Mouse (Mus musculus) macrophage (primary cell): ENCODE measurements at regions not wholly inside any gene's neighbourhood (a gene's known extent, or its start where the extent isn't known, plus 50 kb on each side); places are given as distances from the start of the nearest gene placed in this dataset.

Experiments used
- H3K27ac ChIP-seq: fragments of 350-480 bp; formaldehyde crosslinking; 2 replicates; pipeline ENCODE4 v1.9.0; 2021
- H3K36me3 ChIP-seq: fragments of 350-480 bp; formaldehyde crosslinking; 2 replicates; pipeline ENCODE4 v1.9.0; 2021; ENCODE audit errors: inconsistent target
- H3K4me3 ChIP-seq: fragments of 350-480 bp; formaldehyde crosslinking; 2 replicates; pipeline ENCODE4 v1.9.0; 2021; ENCODE audit errors: inconsistent target
- H3K79me2 ChIP-seq: fragments of 350-480 bp; formaldehyde crosslinking; 2 replicates; pipeline ENCODE4 v1.9.0; 2021; ENCODE audit errors: inconsistent target
- WGBS: methylation state at CpG from one replicate; pipeline ENCODE4 v1.1.7; 2026; ENCODE audit warnings: inconsistent platforms; ENCODE audit not compliant: missing documents; 5-methylcytosine and 5-hydroxymethylcytosine counted together

DNA sequence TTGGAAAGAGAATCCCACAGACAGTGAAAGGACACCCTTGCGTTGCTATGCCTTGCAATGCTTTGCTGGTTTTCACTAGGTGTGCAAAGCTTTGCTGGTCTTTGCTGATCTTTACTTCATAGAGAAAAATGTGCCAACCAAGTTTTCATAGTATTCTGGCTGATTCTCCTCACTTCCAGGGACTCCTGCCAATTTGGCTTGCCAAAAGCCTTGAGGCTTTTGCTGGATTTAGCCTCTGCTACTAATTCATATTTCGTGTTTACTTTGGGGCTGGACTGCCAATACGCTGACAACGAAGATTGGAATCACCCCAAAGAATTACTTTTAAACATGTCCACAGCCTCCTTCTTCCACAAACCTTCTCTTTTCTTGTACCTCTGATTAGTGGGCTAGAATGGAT, 162.2 kb upstream of the Ednrb start:
- Histone ChIP-seq H3K36me3 (no peaks in the 10 kb centered on the region), H3K27ac (no peak overlapping the region), H3K79me2 (no peaks in the 10 kb centered on the region), H3K4me3 (no peak overlapping the region)
- 98% methylated on average over 4 of the region's 4 CpGs for WGBS

DNA sequence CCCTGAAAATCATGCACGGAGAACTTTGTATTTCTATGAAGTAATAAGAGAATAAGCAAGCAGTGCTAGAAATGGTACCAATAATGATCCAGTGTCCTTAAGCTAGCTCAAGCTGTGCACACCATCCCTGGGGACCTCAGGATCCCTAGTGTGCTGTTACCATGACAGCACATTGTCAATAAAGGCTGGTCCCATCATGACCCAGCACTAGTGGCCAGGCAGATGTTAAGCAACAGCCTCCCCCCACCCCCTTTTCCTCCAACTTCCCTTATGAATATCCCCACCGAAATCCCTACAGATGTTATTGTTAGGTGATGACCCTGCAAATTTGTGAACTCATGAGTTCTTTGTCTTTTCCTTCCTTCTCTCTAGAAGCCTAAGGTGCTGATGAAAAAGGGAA, 160.9 kb upstream of the Ednrb start:
- 50% methylated on average over 2 of the region's 2 CpGs for WGBS
- no peak overlapping the region for H3K4me3 ChIP-seq
- no peaks in the 10 kb centered on the region for H3K36me3 ChIP-seq
- H3K79me2 ChIP-seq = no peaks in the 10 kb centered on the region
- H3K27ac ChIP-seq = peak overlapping the region; percentile 54

DNA sequence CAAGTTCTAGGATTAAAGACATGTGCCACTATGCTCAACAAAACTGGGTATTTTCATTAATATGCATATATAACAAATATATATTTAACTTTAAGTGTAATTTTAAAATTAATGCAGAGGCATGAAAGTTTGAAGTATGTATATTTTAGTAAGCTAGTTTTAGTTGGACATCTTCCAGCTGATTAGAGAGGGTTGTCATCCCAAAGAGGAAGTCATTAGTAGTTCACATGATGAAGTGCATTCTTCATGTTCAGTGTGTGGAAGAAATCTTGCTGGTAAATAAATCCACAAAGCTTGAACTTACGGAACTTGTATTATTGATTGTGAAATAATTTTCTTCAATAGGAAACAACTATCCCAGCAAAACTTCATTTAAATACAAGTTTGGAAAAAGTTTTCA, 158.2 kb upstream of the Ednrb start:
- Histone ChIP-seq H3K4me3 (no peak overlapping the region), H3K27ac (peak overlapping the region; percentile 33; the same call in 1 of the 2 replicates), H3K79me2 (no peaks in the 10 kb centered on the region), H3K36me3 (no peaks in the 10 kb centered on the region)
- WGBS = 50% methylated on average over 1 of the region's 1 CpGs

DNA sequence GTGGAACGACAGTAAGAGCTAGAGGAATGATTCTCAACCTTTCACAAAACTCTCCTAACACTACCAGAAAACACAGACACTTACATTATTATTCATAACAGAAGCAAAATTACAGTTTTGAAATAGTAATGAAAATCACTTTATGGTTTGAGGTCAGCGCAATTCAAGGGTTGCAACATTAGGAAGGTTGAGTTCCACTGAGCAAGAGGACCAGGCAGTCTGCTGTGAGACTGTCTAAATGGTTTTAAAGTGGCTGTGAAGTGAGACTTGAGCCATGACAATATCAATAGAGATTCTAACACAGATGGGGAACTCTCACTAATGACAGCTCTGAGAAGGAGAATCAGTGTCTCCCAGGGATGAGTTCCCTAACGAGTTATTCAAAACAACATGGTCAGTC, 146.2 kb upstream of the Ednrb start:
- no peak overlapping the region for H3K4me3 ChIP-seq
- WGBS = 94% methylated on average over 3 of the region's 3 CpGs
- no peaks in the 10 kb centered on the region for H3K79me2 ChIP-seq
- no peak overlapping the region for H3K27ac ChIP-seq
- H3K36me3 ChIP-seq = no peaks in the 10 kb centered on the region

DNA sequence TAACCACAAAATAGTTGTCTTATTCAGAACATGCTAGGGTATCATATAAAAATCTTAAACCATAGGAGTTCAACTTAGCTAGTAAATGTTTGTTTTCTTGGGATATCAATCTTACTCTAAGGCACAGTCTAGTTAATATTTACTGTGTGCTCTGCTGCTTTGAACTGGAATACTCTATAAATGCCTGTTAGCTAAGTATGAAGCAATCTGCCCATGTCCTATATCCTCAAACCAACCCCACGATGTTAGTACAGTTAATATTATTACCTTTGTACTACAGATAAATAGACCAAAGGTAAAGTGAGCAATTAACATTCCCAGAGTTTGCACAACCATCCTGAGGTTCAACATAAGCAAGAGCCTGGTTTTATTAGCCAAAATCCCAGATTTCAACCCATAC, 145.7 kb upstream of the Ednrb start:
- Histone ChIP-seq H3K4me3 (no peak overlapping the region), H3K27ac (no peak overlapping the region), H3K79me2 (no peaks in the 10 kb centered on the region), H3K36me3 (no peaks in the 10 kb centered on the region)
- WGBS = no CpG with 5 or more reads among the region's 1 CpGs

DNA sequence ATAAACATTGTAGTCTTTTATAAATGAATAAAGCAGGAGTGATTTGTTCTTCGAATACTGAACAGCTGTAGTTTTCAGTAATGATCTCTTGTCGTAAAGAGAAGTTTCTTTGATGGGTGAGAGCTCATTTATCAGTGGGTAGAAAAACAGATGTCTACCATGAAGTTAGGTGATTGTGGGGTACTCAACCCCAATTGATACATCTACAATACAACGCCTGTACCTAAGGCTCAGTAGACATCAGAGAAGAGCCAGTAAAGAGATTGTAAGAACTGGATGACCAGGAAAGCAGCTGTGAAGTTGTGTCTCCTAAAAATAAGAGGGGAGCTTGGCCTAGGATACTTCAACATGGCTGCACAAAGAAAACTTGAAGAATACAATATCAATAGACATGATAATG, 143.1 kb upstream of the Ednrb start:
- H3K36me3 ChIP-seq = no peaks in the 10 kb centered on the region
- no peaks in the 10 kb centered on the region for H3K79me2 ChIP-seq
- WGBS = 86% methylated on average over 2 of the region's 3 CpGs
- no peak overlapping the region for H3K4me3 ChIP-seq
- no peak overlapping the region for H3K27ac ChIP-seq

DNA sequence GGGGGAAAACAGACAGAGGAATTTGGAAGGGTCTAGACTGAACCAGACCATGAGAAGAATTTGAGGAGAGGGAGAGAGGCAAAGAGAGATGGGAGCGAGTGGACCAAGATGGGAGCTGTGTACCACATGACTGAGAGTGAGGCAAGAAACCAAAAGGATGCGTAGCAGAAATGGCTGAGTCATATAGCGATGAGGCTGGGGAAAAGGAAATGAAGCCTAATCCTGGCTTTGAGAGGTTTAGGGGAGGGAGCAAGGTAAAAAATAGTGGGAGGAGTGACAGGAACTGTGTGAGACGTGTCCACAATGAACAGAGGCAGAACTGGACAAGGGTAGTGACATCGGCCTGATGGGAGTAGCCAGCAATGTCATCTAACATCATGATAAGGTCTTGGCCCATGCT, 140.1 kb upstream of the Ednrb start:
- no peaks in the 10 kb centered on the region for H3K79me2 ChIP-seq
- no peak overlapping the region for H3K27ac ChIP-seq
- 88% methylated on average over 5 of the region's 5 CpGs for WGBS
- no peaks in the 10 kb centered on the region for H3K36me3 ChIP-seq
- no peak overlapping the region for H3K4me3 ChIP-seq

DNA sequence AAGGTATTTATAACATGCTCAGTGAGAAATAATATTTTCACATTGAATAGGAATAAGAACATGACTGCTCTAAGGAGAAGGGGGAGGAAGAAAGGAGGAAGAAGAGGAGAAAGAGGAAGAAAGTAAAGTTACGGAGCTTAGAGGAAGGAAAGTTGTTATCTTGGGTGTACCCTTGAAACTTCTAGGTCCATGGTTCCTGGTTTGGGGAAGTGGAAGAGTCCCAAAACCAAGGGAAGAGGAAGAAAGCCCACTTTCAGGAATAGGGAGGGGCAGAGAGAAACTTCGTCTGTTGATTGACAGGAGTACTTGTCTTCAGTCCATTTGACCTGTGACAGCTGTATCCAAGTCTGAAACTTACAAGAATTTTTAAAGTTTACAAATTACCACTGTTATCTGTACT, 134.6 kb upstream of the Ednrb start:
- H3K79me2 ChIP-seq = no peaks in the 10 kb centered on the region
- H3K27ac ChIP-seq = peak overlapping the region; percentile 19; the same call in 1 of the 2 replicates
- 4% methylated on average over 2 of the region's 2 CpGs for WGBS
- H3K36me3 ChIP-seq = no peaks in the 10 kb centered on the region
- no peak overlapping the region for H3K4me3 ChIP-seq

DNA sequence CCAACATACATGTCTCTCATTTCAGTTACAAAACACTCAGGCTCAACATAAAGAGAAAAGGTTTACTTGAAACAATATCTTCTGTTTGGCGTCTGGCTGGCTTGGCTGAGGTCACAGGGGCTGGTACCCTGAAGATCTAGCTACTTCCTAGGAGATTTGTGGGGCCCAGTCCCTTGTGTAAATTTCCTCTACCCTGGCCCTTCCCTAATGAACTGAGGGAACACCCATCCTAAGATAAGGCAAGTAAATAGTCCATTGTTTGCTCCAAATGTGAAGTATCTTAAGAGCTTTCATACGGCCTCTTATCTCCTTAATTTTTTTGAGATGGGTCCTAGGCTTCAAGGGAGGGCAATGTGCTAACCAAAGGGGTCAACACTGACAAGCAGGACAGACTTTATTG, 133.6 kb upstream of the Ednrb start:
- H3K79me2 ChIP-seq = no peaks in the 10 kb centered on the region
- no peak overlapping the region for H3K4me3 ChIP-seq
- H3K36me3 ChIP-seq = no peaks in the 10 kb centered on the region
- WGBS = 80% methylated on average over 2 of the region's 2 CpGs
- H3K27ac ChIP-seq = no peak overlapping the region

DNA sequence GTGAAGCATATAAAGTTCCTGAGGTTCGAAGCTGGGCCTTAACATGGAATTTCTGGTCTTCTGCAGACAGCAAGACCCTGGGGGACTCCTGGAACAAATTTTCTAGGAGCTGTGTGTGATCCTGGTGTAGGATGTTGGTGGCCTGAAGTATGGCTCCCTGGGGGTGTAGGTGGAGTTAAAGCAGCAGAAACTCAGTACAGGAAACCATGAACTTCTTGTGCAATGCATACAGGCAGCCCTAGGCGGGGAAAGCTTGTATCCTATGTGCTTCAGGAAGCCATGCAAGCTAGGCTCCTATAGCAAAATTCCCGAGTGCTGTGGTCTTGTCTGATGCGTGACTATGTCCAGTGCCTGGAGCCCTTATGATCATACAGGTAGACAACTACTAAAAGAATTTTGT, 129.8 kb upstream of the Ednrb start:
- Histone ChIP-seq H3K27ac (no peak overlapping the region), H3K79me2 (no peaks in the 10 kb centered on the region), H3K4me3 (no peak overlapping the region), H3K36me3 (no peaks in the 10 kb centered on the region)
- 62% methylated on average over 4 of the region's 4 CpGs for WGBS

DNA sequence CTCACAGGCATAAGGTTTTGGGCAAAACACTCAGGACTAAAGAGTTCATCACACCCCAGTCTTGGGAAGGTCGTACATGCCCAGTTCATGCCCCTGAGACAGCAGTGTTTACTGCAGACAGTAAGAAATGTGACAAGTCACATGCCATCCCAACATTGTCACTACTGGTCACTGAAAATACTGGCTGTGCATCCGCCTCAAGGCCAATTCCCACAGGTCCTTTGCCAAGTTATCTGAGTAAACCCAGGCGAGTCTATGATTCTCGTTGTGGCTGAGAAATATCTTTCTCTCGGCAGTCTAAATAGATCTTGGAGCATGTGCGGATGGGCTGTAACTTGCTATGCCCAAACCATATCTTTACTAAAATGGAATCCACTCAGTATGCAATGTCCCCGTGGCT, 128.9 kb upstream of the Ednrb start:
- Histone ChIP-seq H3K79me2 (no peaks in the 10 kb centered on the region), H3K4me3 (no peak overlapping the region), H3K27ac (no peak overlapping the region), H3K36me3 (no peaks in the 10 kb centered on the region)
- 94% methylated on average over 7 of the region's 7 CpGs for WGBS

DNA sequence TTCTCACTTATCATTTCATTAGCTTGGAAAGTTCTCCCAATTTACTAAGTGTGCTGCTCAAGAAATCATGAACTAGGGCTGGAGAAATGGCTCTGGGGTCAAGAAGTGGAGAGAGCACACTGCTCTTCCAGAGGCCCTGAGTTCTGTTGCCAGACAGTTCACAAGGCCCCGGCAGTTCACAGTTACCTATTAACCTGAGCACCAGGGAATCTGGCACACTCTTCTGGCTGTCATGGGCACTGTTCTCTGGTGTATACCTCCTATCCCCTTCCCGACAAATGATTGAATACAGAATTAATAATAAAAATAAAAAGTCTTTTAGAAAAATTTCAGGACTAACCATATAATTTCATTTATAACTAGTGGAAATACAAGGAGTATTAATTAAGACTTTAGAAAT, 125.1 kb upstream of the Ednrb start:
- WGBS = 90% methylated on average over 2 of the region's 2 CpGs
- H3K4me3 ChIP-seq = no peak overlapping the region
- no peaks in the 10 kb centered on the region for H3K36me3 ChIP-seq
- no peak overlapping the region for H3K27ac ChIP-seq
- no peaks in the 10 kb centered on the region for H3K79me2 ChIP-seq

DNA sequence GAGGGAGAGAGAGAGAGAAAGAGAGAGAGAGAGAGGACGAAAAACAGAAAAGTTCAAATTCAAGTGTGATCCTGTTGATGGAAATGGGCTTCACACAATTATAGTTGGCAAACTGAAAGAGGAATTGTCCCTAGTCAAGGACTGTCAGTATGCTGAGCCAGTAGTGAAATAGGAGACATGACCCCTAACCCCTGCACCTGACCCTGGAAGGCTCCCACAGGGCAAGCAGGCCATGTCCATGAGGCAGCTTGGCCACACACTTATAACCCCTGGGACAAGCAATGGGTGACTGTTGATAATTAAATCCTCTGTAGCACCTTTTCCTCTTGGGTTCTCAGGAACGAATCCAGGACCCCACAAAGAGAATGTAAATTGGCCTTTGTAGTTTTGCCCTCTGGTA, 122.1 kb upstream of the Ednrb start:
- WGBS = 94% methylated on average over 2 of the region's 2 CpGs
- no peaks in the 10 kb centered on the region for H3K36me3 ChIP-seq
- H3K4me3 ChIP-seq = no peak overlapping the region
- no peak overlapping the region for H3K27ac ChIP-seq
- H3K79me2 ChIP-seq = no peaks in the 10 kb centered on the region

DNA sequence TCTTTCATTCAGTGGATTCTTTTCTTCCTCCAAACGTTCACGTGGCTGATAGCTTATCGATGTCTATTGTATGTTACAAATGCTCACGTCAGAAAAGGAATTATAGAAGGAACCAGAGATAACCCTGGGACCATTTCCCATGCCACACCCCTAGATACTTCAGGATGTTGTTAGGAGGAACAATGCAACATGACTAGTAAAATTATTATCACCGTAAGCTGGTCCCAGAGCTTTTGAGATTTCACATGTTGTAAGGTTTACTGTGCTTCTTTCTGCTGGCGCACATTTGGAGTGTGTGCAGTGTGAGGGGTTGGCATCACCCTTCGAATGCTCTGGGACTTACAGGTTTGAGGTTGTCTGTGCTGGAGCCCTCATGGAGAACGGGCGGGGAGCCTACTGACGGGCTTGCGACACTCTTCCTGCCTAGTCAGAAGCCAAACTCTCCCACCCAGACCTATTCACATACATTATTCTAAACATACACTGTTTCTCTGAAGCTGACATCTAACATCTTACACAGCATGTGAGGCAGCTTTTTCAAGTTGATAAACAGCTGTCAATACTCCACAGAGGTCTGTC, 118.2 kb upstream of the Ednrb start:
- WGBS = 56% methylated on average over 11 of the region's 11 CpGs
- H3K36me3 ChIP-seq = no peaks in the 10 kb centered on the region
- no peaks in the 10 kb centered on the region for H3K79me2 ChIP-seq
- H3K4me3 ChIP-seq = no peak overlapping the region
- no peak overlapping the region for H3K27ac ChIP-seq

DNA sequence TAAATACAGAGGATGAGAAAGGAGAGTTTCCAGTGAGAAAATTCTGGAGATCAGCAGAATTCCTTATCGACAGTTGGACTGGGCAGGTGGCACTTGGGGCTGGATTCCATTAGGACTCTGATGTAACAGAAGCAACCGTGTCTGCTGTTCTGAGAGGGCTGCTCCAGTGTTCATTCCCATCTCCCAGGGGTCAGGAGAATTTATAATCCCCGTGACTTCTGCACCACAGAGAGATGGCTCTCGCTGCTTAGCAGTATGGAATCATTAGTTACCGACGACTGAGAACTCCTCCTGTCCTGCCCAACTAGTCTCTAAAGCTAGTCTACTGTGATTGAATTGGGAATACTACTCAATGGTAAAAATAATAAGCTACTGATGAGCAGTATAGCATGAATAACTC, 107.7 kb upstream of the Ednrb start:
- 100% methylated on average over 6 of the region's 6 CpGs for WGBS
- no peaks in the 10 kb centered on the region for H3K36me3 ChIP-seq
- H3K27ac ChIP-seq = no peak overlapping the region
- H3K79me2 ChIP-seq = no peaks in the 10 kb centered on the region
- no peak overlapping the region for H3K4me3 ChIP-seq

DNA sequence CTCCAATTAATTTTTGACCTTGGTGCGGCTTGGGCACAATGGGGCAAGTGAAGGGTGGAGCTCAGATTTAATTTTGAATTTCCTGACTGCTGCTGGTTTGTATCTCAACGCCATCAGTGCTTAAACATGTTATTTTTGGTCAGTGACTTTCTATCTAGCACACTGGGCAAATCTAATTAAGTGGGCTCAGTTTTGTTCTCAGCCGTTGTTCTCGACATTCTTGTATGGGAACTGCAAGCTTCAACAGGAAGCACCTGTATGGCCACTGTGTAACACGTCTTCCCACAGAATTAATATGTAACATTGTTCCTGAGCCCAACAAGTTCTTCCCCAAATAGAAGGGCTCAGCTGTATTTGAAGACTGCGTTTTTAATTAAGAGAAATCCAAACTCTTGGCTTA, 105.7 kb upstream of the Ednrb start:
- no peaks in the 10 kb centered on the region for H3K36me3 ChIP-seq
- H3K4me3 ChIP-seq = no peak overlapping the region
- no peaks in the 10 kb centered on the region for H3K79me2 ChIP-seq
- 45% methylated on average over 6 of the region's 6 CpGs for WGBS
- no peak overlapping the region for H3K27ac ChIP-seq
